Mouse (Mus musculus): ENCODE data around the gene Efcab8. TPM values are rescaled to one million over a fixed set of nuclear protein-coding genes. Genes with fewer than 3 reads are reported as not detected.

The Efcab8 gene
- total and polyA plus RNA-seq, 3 experiments = 0.04 to 0.19 TPM; not detected in 1

- H3K27ac ChIP-seq (ENCODE audit: control insufficient read depth, low read depth, low read length) = no peak overlapping the region
- H3K36me3 ChIP-seq (ENCODE audit: control insufficient read depth in 1 of 2, insufficient read depth in 2 of 2, low read length in 2 of 2) = no peaks in the 10 kb centered on the region
- peaks cover 0 to 2% of the 10 kb centered on the region in 2 experiments; a peak in 2 of 4 replicates for H3K27me3 ChIP-seq (ENCODE audit: control insufficient read depth in 1 of 2, insufficient read depth in 2 of 2, low read length in 2 of 2)
- H3K9ac ChIP-seq (ENCODE audit: control insufficient read depth, low read depth, low read length, poor library complexity, severe bottlenecking) = no peak overlapping the region
- H3K4me1 ChIP-seq (ENCODE audit: control insufficient read depth in 1 of 2, insufficient read depth in 2 of 2, low read length in 2 of 2) = no peaks in the 10 kb centered on the region
- H3K79me2 ChIP-seq (ENCODE audit: control insufficient read depth, insufficient read depth, low read length, poor library complexity) = no peaks in the 10 kb centered on the region
- no peak for DNase-seq (ENCODE audit: low read depth, low spot score)
- no peak for TF ChIP-seq TAL1 (IDR thresholded peaks at IDR 0.05; ENCODE audit: low read length)
- no peak for TF ChIP-seq NRF1 (IDR thresholded peaks at IDR 0.05; ENCODE audit: insufficient read depth, low read depth, low read length, poor library complexity, severe bottlenecking)
- no peak for TF ChIP-seq USF2 (IDR thresholded peaks at IDR 0.05; ENCODE audit: borderline replicate concordance in 1 of 2, insufficient read depth in 1 of 2, low read depth in 1 of 2, low read length in 2 of 2)
- TF ChIP-seq MXI1 (IDR thresholded peaks at IDR 0.05; ENCODE audit: low read depth, low read length) = no peak
- no peak for TF ChIP-seq MAX (IDR thresholded peaks at IDR 0.05; ENCODE audit: low read length)
- TF ChIP-seq UBTF (IDR thresholded peaks at IDR 0.05; ENCODE audit: borderline replicate concordance, insufficient read depth, low read depth, low read length) = no peak
- TF ChIP-seq NELFE (IDR thresholded peaks at IDR 0.05; ENCODE audit: low read depth, low read length) = no peak
- no peak for TF ChIP-seq ZKSCAN1 (IDR thresholded peaks at IDR 0.05; ENCODE audit: low read depth, low read length)
- no peak for TF ChIP-seq ELF1 (IDR thresholded peaks at IDR 0.05; ENCODE audit: low read depth, low read length)
- TF ChIP-seq TBP (IDR thresholded peaks at IDR 0.05; ENCODE audit: low read depth, low read length) = no peak
- no peak overlapping the region for H3K4me3 ChIP-seq (ENCODE audit: control insufficient read depth in 1 of 2, insufficient read depth in 1 of 2, low read depth in 2 of 2, low read length in 2 of 2)
- no peaks in the 10 kb centered on the region for H3K9me3 ChIP-seq (replicated peaks; ENCODE audit: insufficient read depth, low read length)
These were observed 13.6 kb downstream of the Efcab8 start for GRCm38 (mm10) chr2:153793366-153793765.

GRCm38 (mm10) chr2:153795090-153795489 is 15.4 kb downstream of the Efcab8 start:
- Histone ChIP-seq H3K79me2 (ENCODE audit: control insufficient read depth, insufficient read depth, low read length, poor library complexity) (no peaks in the 10 kb centered on the region), H3K9me3 (replicated peaks; ENCODE audit: insufficient read depth, low read length) (no peaks in the 10 kb centered on the region), H3K4me3 (ENCODE audit: control insufficient read depth in 1 of 2, insufficient read depth in 1 of 2, low read depth in 2 of 2, low read length in 2 of 2) (no peak overlapping the region), H3K36me3 (ENCODE audit: control insufficient read depth in 1 of 2, insufficient read depth in 2 of 2, low read length in 2 of 2) (no peaks in the 10 kb centered on the region), H3K27ac (ENCODE audit: control insufficient read depth, low read depth, low read length) (no peak overlapping the region), H3K9ac (ENCODE audit: control insufficient read depth, low read depth, low read length, poor library complexity, severe bottlenecking) (no peak overlapping the region), H3K27me3 (ENCODE audit: control insufficient read depth in 1 of 2, insufficient read depth in 2 of 2, low read length in 2 of 2) (peaks cover 0 to 2% of the 10 kb centered on the region in 2 experiments; a peak in 2 of 4 replicates), H3K4me1 (ENCODE audit: control insufficient read depth in 1 of 2, insufficient read depth in 2 of 2, low read length in 2 of 2) (no peaks in the 10 kb centered on the region)
- peak; percentile 45 for DNase-seq (ENCODE audit: low read depth, low spot score)
- peak; percentile 73 for TF ChIP-seq ZC3H11A (IDR thresholded peaks at IDR 0.05; ENCODE audit: low read depth, low read length)
- TF ChIP-seq MXI1 (IDR thresholded peaks at IDR 0.05; ENCODE audit: low read depth, low read length) = no peak
- TF ChIP-seq CTCF (IDR thresholded peaks at IDR 0.05 in 2 of 3, conservative IDR thresholded peaks at IDR 0.05 in 1 of 3; ENCODE audit: control insufficient read depth in 1 of 3, insufficient read depth in 1 of 3, low read depth in 2 of 3, low read length in 3 of 3, poor library complexity in 1 of 3, severe bottlenecking in 1 of 3) = peak; percentile 39 to 74 (median 68); a peak in 5 of 6 replicates
- TF ChIP-seq EP300 (IDR thresholded peaks at IDR 0.05; ENCODE audit: low read depth in 1 of 2, low read length in 2 of 2) = no peak
- TF ChIP-seq BHLHE40 (IDR thresholded peaks at IDR 0.05; ENCODE audit: borderline replicate concordance, low read depth, low read length) = no peak
- TF ChIP-seq ZNF384 (IDR thresholded peaks at IDR 0.05; ENCODE audit: low read depth, low read length) = no peak
- TF ChIP-seq MYB (IDR thresholded peaks at IDR 0.05; ENCODE audit: low read depth, low read length) = no peak
- TF ChIP-seq MAZ (IDR thresholded peaks at IDR 0.05; ENCODE audit: low read depth, low read length) = no peak
- TF ChIP-seq POLR2A (IDR thresholded peaks at IDR 0.05; ENCODE audit: control insufficient read depth in 1 of 2, insufficient read depth in 1 of 2, low read depth in 1 of 2, low read length in 2 of 2, poor library complexity in 1 of 2) = no peak
- TF ChIP-seq MAFK (IDR thresholded peaks at IDR 0.05; ENCODE audit: borderline replicate concordance, low read depth, low read length) = no peak
- peak; percentile 76 for TF ChIP-seq RAD21 (IDR thresholded peaks at IDR 0.05; ENCODE audit: low read depth, low read length)
- peak; percentile 67 for TF ChIP-seq SMC3 (IDR thresholded peaks at IDR 0.05; ENCODE audit: low read depth, low read length)

Measured in MEL (cell line).